9 mouse cellular contexts compared by ENCODE assay signal in genomic region chr6:53201281-53201956, GRCm38 (mm10).
DNase-seq lines count a peak whose midpoint lies in the region; ATAC-seq and TF ChIP-seq lines count a peak whose summit lies in the region.
"Had no signal": no experiment of that assay in that cellular context is flagged by ENCODE, and none has a peak within 500 bp of the region (broad histone marks: within the 10 kb centered on the region; RNA-seq: fewer than 3 reads in every experiment).

No protein-coding gene starts in this region.

- no peak for ATAC-seq in hindbrain, embryonic 14.5 days (ENCODE audit: low FRiP score)
- ATAC-seq: inflammation-experienced regulatory T-cells, adult 6 months had no signal

- no peak overlapping the region for H3K4me2 ChIP-seq in hindbrain, embryonic 14.5 days (replicated peaks)
- H3K4me2 ChIP-seq: liver, embryonic 13.5 days had no signal

- H3K27ac ChIP-seq in ES-E14 (ENCODE audit: insufficient read depth, low read depth, low read length, poor library complexity, severe bottlenecking) = peak overlapping the region; percentile 74; the same call in 1 of the 2 replicates
- no peak overlapping the region for H3K27ac ChIP-seq in hindbrain, embryonic 14.5 days
- H3K27ac ChIP-seq: liver, embryonic 13.5 days had no signal

- WGBS in hindbrain, embryonic 14.5 days = 17% methylated on average over 10 of the region's 10 CpGs

- no peak overlapping the region; the same call in 1 of the 2 replicates for H3K9ac ChIP-seq in ES-E14 (ENCODE audit: insufficient read depth, low read depth, low read length, poor library complexity, severe bottlenecking)
- no peak overlapping the region for H3K9ac ChIP-seq in hindbrain, embryonic 14.5 days
- H3K9ac ChIP-seq: liver, embryonic 13.5 days had no signal

- H3K9me3 ChIP-seq in ES-E14 (ENCODE audit: control insufficient read depth, insufficient read depth, low read depth, low read length) = peaks cover 2% of the 10 kb centered on the region; the same call in 1 of the 2 replicates
- no peaks in the 10 kb centered on the region for H3K9me3 ChIP-seq in hindbrain, embryonic 14.5 days (ENCODE audit: control insufficient read depth, low read length)
- H3K9me3 ChIP-seq: liver, embryonic 13.5 days had no signal

- no peaks in the 10 kb centered on the region for H3K27me3 ChIP-seq in hindbrain, embryonic 14.5 days (ENCODE audit: control insufficient read depth, insufficient read depth, low read length)
- H3K27me3 ChIP-seq: liver, embryonic 13.5 days had no signal

- in situ Hi-C loops in ES-E14 (cut with MboI; ENCODE audit: low sequenced_read_pairs in 2 of 2, unreplicated experiment in 2 of 2) = no loop called here

- no peaks in the 10 kb centered on the region for H3K36me3 ChIP-seq in ES-E14 (ENCODE audit: control insufficient read depth, insufficient read depth, low read length, poor library complexity, severe bottlenecking)
- no peaks in the 10 kb centered on the region for H3K36me3 ChIP-seq in hindbrain, embryonic 14.5 days (replicated peaks; ENCODE audit: control insufficient read depth, insufficient read depth)
- H3K36me3 ChIP-seq: liver, embryonic 13.5 days had no signal

- intact Hi-C loops in gastrocnemius, postnatal 36 days (cut with DNase I) = no loop called here

- peak; percentile 25 for DNase-seq in layer of hippocampus, adult 9-11 months
- no peak for DNase-seq in layer of hippocampus, postnatal 36 days
- DNase-seq in ES-E14 (ENCODE audit: low read depth, low spot score) = peak; percentile 41
- DNase-seq in cerebellum, adult 9-11 months = peak; percentile 14
- DNase-seq in gastrocnemius, postnatal 36 days = peak; percentile 28 to 31
- no peak for DNase-seq in c-Kit-positive CD71-positive TER-119-positive erythroid progenitor cells, embryonic 14.5 days (ENCODE audit: low spot score)
- DNase-seq in hindbrain, embryonic 14.5 days (ENCODE audit: low spot score) = no peak
- DNase-seq: liver, embryonic 13.5 days had no signal

- H3K4me1 ChIP-seq in ES-E14 (ENCODE audit: control insufficient read depth in 2 of 2, insufficient read depth in 2 of 2, low read length in 2 of 2, poor library complexity in 1 of 2) = peaks cover 6 to 14% of the 10 kb centered on the region in 2 experiments
- peaks cover 11% of the 10 kb centered on the region for H3K4me1 ChIP-seq in hindbrain, embryonic 14.5 days (replicated peaks; ENCODE audit: control insufficient read depth, insufficient read depth, low read length)
- H3K4me1 ChIP-seq: liver, embryonic 13.5 days had no signal

- 0 out of 4 replicates have a peak overlapping the region, but pooled peaks of 1 of the 2 experiments have one; percentile 10 for H3K4me3 ChIP-seq in ES-E14 (ENCODE audit: insufficient read depth in 1 of 2, low read depth in 1 of 2, low read length in 2 of 2, poor library complexity in 1 of 2, severe bottlenecking in 1 of 2)
- H3K4me3 ChIP-seq in hindbrain, embryonic 14.5 days (replicated peaks; ENCODE audit: low read length) = no peak overlapping the region
- H3K4me3 ChIP-seq: liver, embryonic 13.5 days had no signal

TF ChIP-seq in ES-E14, 5 proteins besides CTCF, POLR2A, EP300 and RAD21:
- TF ChIP-seq HCFC1 (IDR thresholded peaks at IDR 0.05; ENCODE audit: borderline replicate concordance, insufficient read depth, low read length) (no peak), MAFK (IDR thresholded peaks at IDR 0.05; ENCODE audit: insufficient read depth, low read depth, low read length) (no peak), CHD2 (IDR thresholded peaks at IDR 0.05; ENCODE audit: low read depth, low read length) (no peak), ZNF384 (IDR thresholded peaks at IDR 0.05; ENCODE audit: low read depth, low read length) (no peak), ZC3H11A (IDR thresholded peaks at IDR 0.05; ENCODE audit: borderline replicate concordance, low read depth, low read length) (no peak)

Comparison
In these comparisons a context has a peak if more than half of its experiments do, and no peak if none do; other contexts are left out.
1. DNase-seq: peak in layer of hippocampus, adult 9-11 months (single experiment), ES-E14 (single experiment), cerebellum, adult 9-11 months (single experiment) and gastrocnemius, postnatal 36 days (2 of 2); none in layer of hippocampus, postnatal 36 days (0 of 2), c-Kit-positive CD71-positive TER-119-positive erythroid progenitor cells, embryonic 14.5 days (single experiment) and hindbrain, embryonic 14.5 days (single experiment).